Mouse (Mus musculus) CH12.LX (cell line): Measurements from ENCODE around the gene Tubgcp4. TPM values are rescaled to one million over a fixed set of nuclear protein-coding genes. Genes with fewer than 3 reads are reported as not detected.

Experiments used
- DNase-seq: peaks from one replicate; pipeline ENCODE4 v3.0.0-alpha.2; 2013; ENCODE audit errors: extremely low read depth
- H3K27ac ChIP-seq: 2 replicates; pipeline ENCODE4 v1.5.1; 2012; ENCODE audit warnings: low read depth, mild to moderate bottlenecking, control low read depth, moderate library complexity; ENCODE audit not compliant: insufficient read depth
- H3K27me3 ChIP-seq: replicated peaks from 2 replicates; pipeline ENCODE3; 2012; ENCODE audit warnings: inconsistent platforms
- H3K36me3 ChIP-seq, 2 experiments: replicated peaks in 1 of 2; 2 replicates each; pipeline versions ENCODE3 to v1.6.1; 2012; ENCODE audit warnings: inconsistent platforms in 1 of 2, low read length in 1 of 2, mild to moderate bottlenecking in 1 of 2, mixed read lengths in 1 of 2, moderate library complexity in 1 of 2; ENCODE audit not compliant: control insufficient read depth in 1 of 2, insufficient read depth in 1 of 2
- H3K4me1 ChIP-seq, 2 experiments: 2 replicates each; pipeline ENCODE4 v1.6.1; 2012; ENCODE audit warnings: inconsistent platforms in 1 of 2, moderate library complexity in 1 of 2; ENCODE audit not compliant: insufficient read depth in 2 of 2, control insufficient read depth in 1 of 2
- H3K4me2 ChIP-seq: 2 replicates; pipeline ENCODE4 v1.6.1; 2012; ENCODE audit warnings: low read depth, mild to moderate bottlenecking, control low read depth; ENCODE audit not compliant: poor library complexity, insufficient read depth, severe bottlenecking
- H3K4me3 ChIP-seq, 3 experiments: fragments of 150-350 bp in 1 of 3; sonication (generic) in 1 of 3; replicated peaks in 1 of 3; 2 replicates each; pipeline versions ENCODE3 to v1.5.1; 2011 to 2012; ENCODE audit warnings: low read depth in 2 of 3, low read length in 2 of 3, mild to moderate bottlenecking in 2 of 3, moderate library complexity in 2 of 3, control low read depth in 1 of 3, improper control_type of control experiment in 1 of 3, inconsistent platforms in 1 of 3, mixed read lengths in 1 of 3; ENCODE audit not compliant: poor library complexity in 1 of 3
- H3K79me2 ChIP-seq: replicated peaks from 2 replicates; pipeline ENCODE4 v1.6.1; 2012; ENCODE audit warnings: mild to moderate bottlenecking, moderate library complexity; ENCODE audit not compliant: control insufficient read depth, poor library complexity, insufficient read depth, severe bottlenecking; ENCODE audit errors: extremely low read depth
- H3K9ac ChIP-seq: 2 replicates; pipeline ENCODE4 v1.6.1; 2012; ENCODE audit warnings: low read depth, mild to moderate bottlenecking, control low read depth, moderate library complexity; ENCODE audit not compliant: insufficient read depth
- H3K9me3 ChIP-seq: replicated peaks from 2 replicates; pipeline ENCODE3; 2012; ENCODE audit warnings: low read length, inconsistent platforms, mixed read lengths
- CTCF ChIP-seq, 2 experiments: IDR thresholded peaks in 1 of 2; conservative IDR thresholded peaks in 1 of 2; 2 replicates each; pipeline ENCODE4 v1.5.1; 2011 to 2012; ENCODE audit warnings: low read depth in 2 of 2, low read length in 2 of 2, improper control_type of control experiment in 1 of 2, inconsistent platforms in 1 of 2, mild to moderate bottlenecking in 1 of 2, moderate library complexity in 1 of 2
- ELF1 ChIP-seq: IDR thresholded peaks from 2 replicates; pipeline ENCODE4 v1.6.1; 2014; ENCODE audit warnings: low read depth, mild to moderate bottlenecking, inconsistent platforms, low read length, improper control_type of control experiment
- EP300 ChIP-seq: IDR thresholded peaks from 2 replicates; pipeline ENCODE4 v1.6.1; 2011; ENCODE audit warnings: low read length, improper control_type of control experiment
- HCFC1 ChIP-seq: IDR thresholded peaks from 2 replicates; pipeline ENCODE4 v1.6.1; 2012; ENCODE audit warnings: low read depth, mild to moderate bottlenecking, inconsistent platforms, low read length, improper control_type of control experiment
- IRF4 ChIP-seq: IDR thresholded peaks from 2 replicates; pipeline ENCODE4 v1.6.1; 2014; ENCODE audit warnings: low read depth, mild to moderate bottlenecking, inconsistent platforms, low read length, improper control_type of control experiment
- JUN ChIP-seq: IDR thresholded peaks from 2 replicates; pipeline ENCODE4 v1.6.1; 2011; ENCODE audit warnings: low read depth, mild to moderate bottlenecking, low read length, improper control_type of control experiment, moderate library complexity; ENCODE audit not compliant: insufficient read depth
- MAFK ChIP-seq: IDR thresholded peaks from 2 replicates; pipeline ENCODE4 v1.6.1; 2011; ENCODE audit warnings: low read length, improper control_type of control experiment; ENCODE audit not compliant: insufficient replicate concordance
- MEF2A ChIP-seq: IDR thresholded peaks from 2 replicates; pipeline ENCODE4 v1.6.1; 2014; ENCODE audit warnings: low read depth, mild to moderate bottlenecking, inconsistent platforms, low read length, improper control_type of control experiment, borderline replicate concordance
- MXI1 ChIP-seq: IDR thresholded peaks from 2 replicates; pipeline ENCODE4 v1.6.1; 2011; ENCODE audit warnings: mild to moderate bottlenecking, low read depth, low read length, improper control_type of control experiment
- MYC ChIP-seq: IDR thresholded peaks from 2 replicates; pipeline ENCODE4 v1.6.1; 2011; ENCODE audit warnings: low read depth, mild to moderate bottlenecking, improper control_type of control experiment, low read length
- NELFE ChIP-seq: IDR thresholded peaks from 2 replicates; pipeline ENCODE4 v1.6.1; 2011; ENCODE audit warnings: low read depth, low read length, improper control_type of control experiment
- NRF1 ChIP-seq: IDR thresholded peaks from 2 replicates; pipeline ENCODE4 v1.6.1; 2014; ENCODE audit warnings: low read depth, mild to moderate bottlenecking, inconsistent platforms, low read length, improper control_type of control experiment, moderate library complexity
- POLR2A ChIP-seq: IDR thresholded peaks from 2 replicates; pipeline ENCODE4 v1.6.1; 2011; ENCODE audit warnings: low read depth, mild to moderate bottlenecking, improper control_type of control experiment, low read length
- POLR2AphosphoS2 ChIP-seq: IDR thresholded peaks from 2 replicates; pipeline ENCODE4 v1.6.1; 2011; ENCODE audit warnings: low read depth, low read length, improper control_type of control experiment
- RAD21 ChIP-seq: IDR thresholded peaks from 2 replicates; pipeline ENCODE4 v1.6.1; 2011; ENCODE audit warnings: low read depth, mild to moderate bottlenecking, low read length, improper control_type of control experiment, moderate library complexity
- TBP ChIP-seq: conservative IDR thresholded peaks from 2 replicates; pipeline ENCODE4 v1.6.1; 2011; ENCODE audit warnings: low read depth, low read length, improper control_type of control experiment
- TCF12 ChIP-seq: IDR thresholded peaks from 2 replicates; pipeline ENCODE4 v1.6.1; 2014; ENCODE audit warnings: low read depth, mild to moderate bottlenecking, inconsistent platforms, low read length, improper control_type of control experiment
- UBTF ChIP-seq: IDR thresholded peaks from 2 replicates; pipeline ENCODE4 v1.6.1; 2012; ENCODE audit warnings: low read depth, mild to moderate bottlenecking, inconsistent platforms, low read length, improper control_type of control experiment, moderate library complexity
- USF1 ChIP-seq: IDR thresholded peaks from 2 replicates; pipeline ENCODE4 v1.6.1; 2014; ENCODE audit warnings: low read depth, mild to moderate bottlenecking, inconsistent platforms, low read length, improper control_type of control experiment
- ZC3H11A ChIP-seq: IDR thresholded peaks from 2 replicates; pipeline ENCODE4 v1.6.1; 2012; ENCODE audit warnings: low read depth, mild to moderate bottlenecking, inconsistent platforms, low read length, improper control_type of control experiment
- ZKSCAN1 ChIP-seq: IDR thresholded peaks from 2 replicates; pipeline ENCODE4 v1.6.1; 2012; ENCODE audit warnings: low read depth, inconsistent platforms, low read length, improper control_type of control experiment, borderline replicate concordance
- ZMIZ1 ChIP-seq: IDR thresholded peaks from 2 replicates; pipeline ENCODE4 v1.6.1; 2012; ENCODE audit warnings: low read depth, mild to moderate bottlenecking, inconsistent platforms, low read length, improper control_type of control experiment
- dilution Hi-C: fragments of 300-500 bp; cut with MboI; formaldehyde crosslinking; loops from 2 replicates; pipeline ENCODE4 v1.14.3; 2020; ENCODE audit warnings: low sequenced_read_pairs; ENCODE audit not compliant: extremely low pct_unique_long_range_greater_than_20kb, extremely low pct_ligation_motif_present
- in situ Hi-C: fragments of 300-500 bp; cut with MboI; formaldehyde crosslinking; loops from 3 replicates; pipeline ENCODE4 v1.14.3; 2019; ENCODE audit warnings: low sequenced_read_pairs, low pct_ligation_motif_present, low pct_unique_long_range_greater_than_20kb, mixed read lengths
- polyA plus RNA-seq: library from polyadenylated mRNA; unstranded; fragments of >175 nt; gene quantifications from 2 replicates; pipeline ENCODE4 v1.2.1, GENCODE M21; 2012; ENCODE audit warnings: low read depth; ENCODE audit not compliant: insufficient read length
- total RNA-seq, 2 experiments: library from RNA; depleted of rRNA; stranded (reverse); fragments of 300-350 nt in 1 of 2; fragments of >200 nt in 1 of 2; gene quantifications; 2 replicates each; pipeline ENCODE4 v1.2.3; 2012 to 2014

The Tubgcp4 gene
- total and polyA plus RNA-seq, 3 experiments: 27.8 to 34.1 (median 31.0) TPM

- H3K4me2 ChIP-seq: peak within 1 kb of the TSS; percentile 97
- H3K36me3 ChIP-seq: peaks cover 23 to 50% of the 10 kb centered on the region in 2 experiments
- in situ Hi-C loops: no loop called here
- H3K9me3 ChIP-seq: no peaks in the 10 kb centered on the region
- dilution Hi-C loops: no loop called here
- TF ChIP-seq RAD21 (no peak), ZC3H11A (no peak), MXI1 (peak; percentile 72), UBTF (peak; percentile 62), HCFC1 (peak; percentile 33), IRF4 (peak; percentile 37; the same call in 1 of the 2 replicates), TBP (peak; percentile 66), MEF2A (0 out of 2 replicates have a peak, but pooled peaks have one; percentile 28), MYC (no peak), ZMIZ1 (peak; percentile 75; the same call in 1 of the 2 replicates), MAFK (no peak), ELF1 (peak; percentile 99), EP300 (no peak), JUN (no peak), CTCF (conservative IDR thresholded peaks at IDR 0.05 in 1 of 2, IDR thresholded peaks at IDR 0.05 in 1 of 2; ENCODE audit: low read depth in 2 of 2, low read length in 2 of 2) (peak in 1 of 2 experiments; percentile 37; a peak in 1 of 4 replicates), NELFE (peak; percentile 90), USF1 (no peak), ZKSCAN1 (no peak), NRF1 (peak; percentile 95), POLR2AphosphoS2 (peak; percentile 58; the same call in 1 of the 2 replicates), TCF12 (peak; percentile 81), POLR2A (peak; percentile 95)
- H3K27me3 ChIP-seq: no peaks in the 10 kb centered on the region
- DNase-seq: peak; percentile 88
- peaks cover 4 to 32% of the 10 kb centered on the region in 2 experiments; a peak in 3 of 4 replicates for H3K4me1 ChIP-seq
- H3K79me2 ChIP-seq: peaks cover 24% of the 10 kb centered on the region
- peak within 1 kb of the TSS; percentile 87 for H3K9ac ChIP-seq
- H3K4me3 ChIP-seq: peak within 1 kb of the TSS; percentile 55 to 87 (median 70)
- peak within 1 kb of the TSS; percentile 46 for H3K27ac ChIP-seq
Measured at GRCm38 (mm10) chr2:121170980-121171742, 707 bp downstream of the Tubgcp4 start, which contains the start of gene Zscan29. TSS of gene Zscan29 (minus strand) at chr2:121171125.
